Mouse (Mus musculus) liver, embryonic 16.5 days (tissue): ENCODE data around the gene Arid1b. TPM values are rescaled to one million over a fixed set of nuclear protein-coding genes. Genes with fewer than 3 reads are reported as not detected.

ENCODE experiments used
- ATAC-seq: fragments of 200-750 bp; cut with Nextera tagmentation; 2 replicates; pipeline ENCODE4 v1.8.0; 2017; ENCODE audit warnings: low read depth, mild to moderate bottlenecking, moderate number of reproducible peaks, moderate library complexity
- H3K27ac ChIP-seq: fragments of 300-500 bp; sonication (generic); 2 replicates; pipeline ENCODE4 v1.5.1; 2014; ENCODE audit warnings: mild to moderate bottlenecking, low read length
- H3K27me3 ChIP-seq: fragments of 300-500 bp; sonication (generic); 2 replicates; pipeline ENCODE4 v1.6.1; 2014; ENCODE audit warnings: low read depth, low read length, mixed read lengths; ENCODE audit not compliant: control insufficient read depth, insufficient read depth
- H3K36me3 ChIP-seq: fragments of 300-500 bp; sonication (generic); 2 replicates; pipeline ENCODE4 v1.6.1; 2014; ENCODE audit warnings: mild to moderate bottlenecking; ENCODE audit not compliant: control insufficient read depth, insufficient read depth
- H3K4me1 ChIP-seq: fragments of 300-500 bp; sonication (generic); 2 replicates; pipeline ENCODE4 v1.6.1; 2014; ENCODE audit warnings: low read depth, low read length, mixed read lengths; ENCODE audit not compliant: control insufficient read depth
- H3K4me2 ChIP-seq: fragments of 300-500 bp; sonication (generic); 2 replicates; pipeline ENCODE4 v1.6.1; 2014; ENCODE audit warnings: low read depth, low read length, mixed read lengths
- H3K4me3 ChIP-seq: fragments of 300-500 bp; sonication (generic); 2 replicates; pipeline ENCODE4 v1.5.1; 2014; ENCODE audit warnings: low read depth, mild to moderate bottlenecking, low read length
- H3K9ac ChIP-seq: fragments of 300-500 bp; sonication (generic); 2 replicates; pipeline ENCODE4 v1.6.1; 2014; ENCODE audit warnings: low read depth, low read length
- H3K9me3 ChIP-seq: fragments of 300-500 bp; sonication (generic); replicated peaks from 2 replicates; pipeline ENCODE4 v1.6.1; 2016; ENCODE audit warnings: low read length; ENCODE audit not compliant: control insufficient read depth
- WGBS: fragments of 180-500 bp; shearing (Covaris S2); extraction: QIAGEN DNeasy Blood & Tissue Kit; methylation state at CpG from one replicate; pipeline ENCODE4 v1.1.7; 2014; ENCODE audit not compliant: insufficient replicate concordance; 5-methylcytosine and 5-hydroxymethylcytosine counted together
- polyA plus RNA-seq: library from polyadenylated mRNA; unstranded; fragments of >200 nt; fragmentation: Nextera tagmentation; extraction: Ambion mirVana; gene quantifications from 2 replicates; pipeline ENCODE4 v1.2.1, GENCODE M21; 2015

The Arid1b gene
- polyA plus RNA-seq, 1 experiment from 2014 or later = 3.2 TPM

GRCm38 (mm10) chr17:5329478-5329877, 335.3 kb downstream of the Arid1b start:
- Histone ChIP-seq H3K4me3 (no peak overlapping the region), H3K9me3 (no peaks in the 10 kb centered on the region), H3K27me3 (no peaks in the 10 kb centered on the region), H3K4me2 (no peak overlapping the region), H3K4me1 (peaks cover 3% of the 10 kb centered on the region), H3K27ac (no peak overlapping the region), H3K36me3 (peaks cover 2% of the 10 kb centered on the region), H3K9ac (no peak overlapping the region)
- ATAC-seq = no peak
- WGBS = 62% methylated on average over 4 of the region's 4 CpGs

- H3K9ac ChIP-seq = no peak overlapping the region
- H3K27me3 ChIP-seq = no peaks in the 10 kb centered on the region
- no peaks in the 10 kb centered on the region for H3K9me3 ChIP-seq
- H3K4me1 ChIP-seq = peaks cover 2% of the 10 kb centered on the region
- no peak overlapping the region for H3K4me3 ChIP-seq
- no peak overlapping the region for H3K4me2 ChIP-seq
- WGBS = 76% methylated on average over 6 of the region's 6 CpGs
- peaks cover 5% of the 10 kb centered on the region for H3K36me3 ChIP-seq
- no peak overlapping the region for H3K27ac ChIP-seq
- ATAC-seq = no peak
Observed at GRCm38 (mm10) chr17:5330063-5330462, 335.9 kb downstream of the Arid1b start.

GRCm38 (mm10) chr17:5330644-5331043, 336.5 kb downstream of the Arid1b start:
- Histone ChIP-seq H3K36me3 (peaks cover 7% of the 10 kb centered on the region), H3K4me3 (no peak overlapping the region), H3K27ac (no peak overlapping the region), H3K9ac (no peak overlapping the region), H3K4me1 (no peaks in the 10 kb centered on the region), H3K27me3 (no peaks in the 10 kb centered on the region), H3K9me3 (no peaks in the 10 kb centered on the region), H3K4me2 (no peak overlapping the region)
- ATAC-seq = no peak
- 75% methylated on average over 7 of the region's 7 CpGs for WGBS

- 66% methylated on average over 1 of the region's 1 CpGs for WGBS
- Histone ChIP-seq H3K27me3 (no peaks in the 10 kb centered on the region), H3K9me3 (no peaks in the 10 kb centered on the region), H3K9ac (no peak overlapping the region), H3K4me1 (no peaks in the 10 kb centered on the region), H3K4me2 (no peak overlapping the region), H3K4me3 (no peak overlapping the region), H3K36me3 (peaks cover 7% of the 10 kb centered on the region), H3K27ac (no peak overlapping the region)
- no peak for ATAC-seq
Observed at GRCm38 (mm10) chr17:5331387-5331786, 337.3 kb downstream of the Arid1b start.

GRCm38 (mm10) chr17:5334567-5334966, 340.4 kb downstream of the Arid1b start:
- no peaks in the 10 kb centered on the region for H3K27me3 ChIP-seq
- no peaks in the 10 kb centered on the region for H3K9me3 ChIP-seq
- no peak for ATAC-seq
- no peak overlapping the region for H3K4me2 ChIP-seq
- WGBS = 78% methylated on average over 7 of the region's 7 CpGs
- H3K9ac ChIP-seq = no peak overlapping the region
- no peak overlapping the region for H3K4me3 ChIP-seq
- peaks cover 18% of the 10 kb centered on the region for H3K36me3 ChIP-seq
- H3K4me1 ChIP-seq = no peaks in the 10 kb centered on the region
- no peak overlapping the region for H3K27ac ChIP-seq

GRCm38 (mm10) chr17:5344426-5344825, 350.3 kb downstream of the Arid1b start:
- H3K4me3 ChIP-seq = no peak overlapping the region
- no peak for ATAC-seq
- H3K9me3 ChIP-seq = no peaks in the 10 kb centered on the region
- WGBS = 77% methylated on average over 1 of the region's 1 CpGs
- H3K4me1 ChIP-seq = no peaks in the 10 kb centered on the region
- H3K9ac ChIP-seq = no peak overlapping the region
- H3K27ac ChIP-seq = no peak overlapping the region
- peaks cover 8% of the 10 kb centered on the region for H3K36me3 ChIP-seq
- no peak overlapping the region for H3K4me2 ChIP-seq
- no peaks in the 10 kb centered on the region for H3K27me3 ChIP-seq

- Histone ChIP-seq H3K4me3 (no peak overlapping the region), H3K27me3 (no peaks in the 10 kb centered on the region), H3K4me1 (no peaks in the 10 kb centered on the region), H3K9me3 (no peaks in the 10 kb centered on the region), H3K36me3 (peaks cover 8% of the 10 kb centered on the region), H3K27ac (no peak overlapping the region), H3K4me2 (no peak overlapping the region), H3K9ac (no peak overlapping the region)
- WGBS = 80% methylated on average over 5 of the region's 5 CpGs
- ATAC-seq = no peak
Observed at GRCm38 (mm10) chr17:5345810-5346209, 351.7 kb downstream of the Arid1b start.

- no peak overlapping the region for H3K9ac ChIP-seq
- H3K27ac ChIP-seq = no peak overlapping the region
- no peaks in the 10 kb centered on the region for H3K27me3 ChIP-seq
- WGBS = 67% methylated on average over 5 of the region's 5 CpGs
- H3K4me1 ChIP-seq = no peaks in the 10 kb centered on the region
- no peak for ATAC-seq
- no peaks in the 10 kb centered on the region for H3K9me3 ChIP-seq
- H3K4me3 ChIP-seq = no peak overlapping the region
- no peaks in the 10 kb centered on the region for H3K36me3 ChIP-seq
- no peak overlapping the region for H3K4me2 ChIP-seq
Observed at GRCm38 (mm10) chr17:5352901-5353300, 358.8 kb downstream of the Arid1b start.

GRCm38 (mm10) chr17:5360759-5361158, 366.6 kb downstream of the Arid1b start:
- Histone ChIP-seq H3K4me1 (no peaks in the 10 kb centered on the region), H3K27ac (no peak overlapping the region), H3K4me3 (no peak overlapping the region), H3K9ac (no peak overlapping the region), H3K4me2 (no peak overlapping the region), H3K9me3 (no peaks in the 10 kb centered on the region), H3K27me3 (no peaks in the 10 kb centered on the region), H3K36me3 (no peaks in the 10 kb centered on the region)
- 48% methylated on average over 2 of the region's 2 CpGs for WGBS
- ATAC-seq = no peak
